Mouse (Mus musculus) kidney, adult 2 months (tissue): ENCODE measurements at regions not wholly inside any gene's neighbourhood (a gene's known extent, or its start where the extent isn't known, plus 50 kb on each side); places are given as distances from the start of the nearest gene placed in this dataset.

Experiments
- DNase-seq: peaks from one replicate; pipeline ENCODE4 v3.0.0; 2021
- H3K27ac ChIP-seq: fragments of 200-500 bp; 2 replicates; pipeline ENCODE4 v1.5.1; 2012; ENCODE audit warnings: low read depth, low read length, control low read depth, inconsistent platforms; ENCODE audit not compliant: insufficient read depth
- H3K27me3 ChIP-seq: fragments of 200-500 bp; replicated peaks from 2 replicates; pipeline ENCODE4 v1.6.1; 2012; ENCODE audit warnings: mild to moderate bottlenecking, moderate library complexity, low read length, inconsistent platforms; ENCODE audit not compliant: control insufficient read depth, insufficient read depth
- H3K36me3 ChIP-seq: fragments of 200-500 bp; 2 replicates; pipeline ENCODE4 v1.6.1; 2012; ENCODE audit warnings: mild to moderate bottlenecking, moderate library complexity, low read length, inconsistent platforms; ENCODE audit not compliant: control insufficient read depth, insufficient read depth
- H3K4me1 ChIP-seq: fragments of 200-500 bp; 2 replicates; pipeline ENCODE4 v1.6.1; 2011; ENCODE audit warnings: low read length; ENCODE audit not compliant: control insufficient read depth, insufficient read depth
- H3K4me3 ChIP-seq: fragments of 200-500 bp; 2 replicates; pipeline ENCODE4 v1.5.1; 2011; ENCODE audit warnings: mild to moderate bottlenecking, low read depth, low read length, control low read depth; ENCODE audit not compliant: insufficient read depth
- CTCF ChIP-seq: fragments of 200-500 bp; conservative IDR thresholded peaks from 2 replicates; pipeline ENCODE4 v1.5.1; 2011; ENCODE audit warnings: low read depth, mild to moderate bottlenecking, control low read depth, low read length, moderate library complexity, mixed read lengths; ENCODE audit not compliant: insufficient read depth, insufficient read length
- POLR2A ChIP-seq: fragments of 200-500 bp; IDR thresholded peaks from one replicate; pipeline ENCODE4 v1.6.1; 2011; ENCODE audit warnings: low read depth, low read length, control low read depth
- WGBS: fragments of 180-500 bp; shearing (Covaris S2); methylation state at CpG from one replicate; pipeline ENCODE4 v1.1.7; 2018; 5-methylcytosine and 5-hydroxymethylcytosine counted together

- Histone ChIP-seq H3K4me3 (no peak overlapping the region), H3K36me3 (no peaks in the 10 kb centered on the region), H3K27ac (no peak overlapping the region), H3K27me3 (no peaks in the 10 kb centered on the region), H3K4me1 (no peaks in the 10 kb centered on the region)
- 84% methylated on average over 3 of the region's 3 CpGs for WGBS
- DNase-seq: no peak
- TF ChIP-seq POLR2A (no peak), CTCF (no peak)
These were observed 671.8 kb downstream of the 5730522E02Rik start for GRCm38 (mm10) chr11:25538641-25539258.

- 74% methylated on average over 7 of the region's 7 CpGs for WGBS
- no peak for DNase-seq
- no peak for TF ChIP-seq POLR2A
- no peak for TF ChIP-seq CTCF
- Histone ChIP-seq H3K4me1 (no peaks in the 10 kb centered on the region), H3K27me3 (no peaks in the 10 kb centered on the region), H3K27ac (no peak overlapping the region), H3K36me3 (no peaks in the 10 kb centered on the region), H3K4me3 (no peak overlapping the region)
These were observed 674.5 kb downstream of the 5730522E02Rik start for GRCm38 (mm10) chr11:25536069-25536468.

DNA sequence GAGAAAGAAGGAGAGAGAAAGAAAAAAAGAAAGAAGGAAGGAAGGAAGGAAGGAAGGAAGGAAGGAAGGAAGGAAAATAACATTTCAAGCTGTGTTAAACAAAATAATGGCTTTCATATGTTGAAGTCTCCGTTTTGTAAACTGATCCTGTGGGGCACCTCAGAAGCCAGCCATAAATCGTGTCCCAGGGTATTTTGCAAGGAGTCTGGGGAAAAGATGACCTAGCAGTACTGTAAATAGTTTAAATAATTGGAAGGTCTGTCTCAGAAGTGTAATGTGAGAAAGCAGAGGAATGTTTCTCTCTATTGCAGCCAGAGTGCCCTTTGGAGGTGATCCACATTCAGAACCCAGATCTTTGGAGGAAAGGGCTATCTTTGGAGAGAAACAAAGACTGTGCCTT is 677.5 kb downstream of the 5730522E02Rik start:
- Histone ChIP-seq H3K36me3 (no peaks in the 10 kb centered on the region), H3K4me1 (no peaks in the 10 kb centered on the region), H3K27me3 (no peaks in the 10 kb centered on the region), H3K27ac (no peak overlapping the region), H3K4me3 (no peak overlapping the region)
- 13% methylated on average over 2 of the region's 2 CpGs for WGBS
- TF ChIP-seq CTCF: no peak
- TF ChIP-seq POLR2A: no peak
- DNase-seq: no peak

GRCm38 (mm10) chr11:25531668-25532398 is 678.7 kb downstream of the 5730522E02Rik start:
- Histone ChIP-seq H3K4me1 (no peaks in the 10 kb centered on the region), H3K4me3 (no peak overlapping the region), H3K27ac (no peak overlapping the region), H3K36me3 (no peaks in the 10 kb centered on the region), H3K27me3 (no peaks in the 10 kb centered on the region)
- TF ChIP-seq POLR2A (no peak), CTCF (no peak)
- DNase-seq: no peak
- 73% methylated on average over 9 of the region's 9 CpGs for WGBS

GRCm38 (mm10) chr11:25528056-25528455 is 682.5 kb downstream of the 5730522E02Rik start:
- H3K27ac ChIP-seq: no peak overlapping the region
- no peak for TF ChIP-seq CTCF
- no peaks in the 10 kb centered on the region for H3K27me3 ChIP-seq
- H3K36me3 ChIP-seq: no peaks in the 10 kb centered on the region
- no peak overlapping the region for H3K4me3 ChIP-seq
- no peak for DNase-seq
- 82% methylated on average over 5 of the region's 5 CpGs for WGBS
- no peaks in the 10 kb centered on the region for H3K4me1 ChIP-seq

- no peak overlapping the region for H3K4me3 ChIP-seq
- no peaks in the 10 kb centered on the region for H3K4me1 ChIP-seq
- TF ChIP-seq POLR2A (no peak), CTCF (no peak)
- no peak overlapping the region for H3K27ac ChIP-seq
- 71% methylated on average over 2 of the region's 2 CpGs for WGBS
- DNase-seq: no peak
- H3K36me3 ChIP-seq: no peaks in the 10 kb centered on the region
- no peaks in the 10 kb centered on the region for H3K27me3 ChIP-seq
These were observed 691.7 kb downstream of the 5730522E02Rik start for GRCm38 (mm10) chr11:25518903-25519302.

DNA sequence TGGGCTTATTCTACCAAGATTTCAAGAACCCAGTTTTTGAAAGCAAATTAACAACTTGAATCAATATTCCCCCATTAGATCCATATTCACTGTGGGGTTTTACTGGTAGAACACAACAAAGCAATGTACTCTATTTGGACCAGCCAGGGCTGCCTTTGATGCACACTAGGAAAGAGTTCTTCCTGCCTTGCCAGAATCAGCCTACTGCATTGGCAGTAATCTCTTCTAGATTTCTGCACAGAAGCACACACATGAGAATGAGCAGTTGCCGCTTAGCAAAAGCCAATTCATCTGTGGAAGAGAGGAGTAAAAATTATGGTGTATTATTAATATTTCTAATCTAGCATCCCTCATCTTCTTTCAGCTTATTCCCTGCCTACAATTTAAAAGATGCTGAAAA is 692.4 kb downstream of the 5730522E02Rik start:
- Histone ChIP-seq H3K4me3 (no peak overlapping the region), H3K27ac (no peak overlapping the region), H3K36me3 (no peaks in the 10 kb centered on the region), H3K27me3 (no peaks in the 10 kb centered on the region), H3K4me1 (no peaks in the 10 kb centered on the region)
- 96% methylated on average over 1 of the region's 1 CpGs for WGBS
- no peak for DNase-seq
- TF ChIP-seq POLR2A (no peak), CTCF (no peak)
